Mouse (Mus musculus): ENCODE data around the gene Olfr1324. TPM values are rescaled to one million over a fixed set of nuclear protein-coding genes. Genes with fewer than 3 reads are reported as not detected.

Gene Olfr1324
- not detected in 2 replicates for polyA plus RNA-seq (2012; rRNA removed)

GRCm38 (mm10) chrX:50428398-50428797 is at the start of gene Olfr1324:
TSS of gene Olfr1324 (minus strand) at chrX:50428498.

All from liver, embryonic 14 days (tissue).